Mouse (Mus musculus) embryonic fibroblast, embryonic 13.5 days (primary cell): ENCODE data around the gene Robo1. TPM values are rescaled to one million over a fixed set of nuclear protein-coding genes. Genes with fewer than 3 reads are reported as not detected.

Experiments
- H3K27ac ChIP-seq: 2 replicates; pipeline ENCODE4 v1.5.1; 2012; ENCODE audit warnings: low read length, control low read depth, inconsistent platforms; ENCODE audit not compliant: insufficient read depth
- H3K4me1 ChIP-seq: 2 replicates; pipeline ENCODE4 v1.6.1; 2011; ENCODE audit warnings: low read length; ENCODE audit not compliant: control insufficient read depth, insufficient read depth
- H3K4me3 ChIP-seq: 2 replicates; pipeline ENCODE4 v1.5.1; 2011; ENCODE audit warnings: mild to moderate bottlenecking, control low read depth, low read length; ENCODE audit not compliant: insufficient read depth
- CTCF ChIP-seq: IDR thresholded peaks from 2 replicates; pipeline ENCODE4 v1.5.1; 2011; ENCODE audit warnings: mild to moderate bottlenecking, control low read depth, low read length, moderate library complexity, borderline replicate concordance; ENCODE audit not compliant: insufficient read depth
- POLR2A ChIP-seq: IDR thresholded peaks from 2 replicates; pipeline ENCODE4 v1.6.1; 2011; ENCODE audit warnings: low read depth, mild to moderate bottlenecking, control low read depth, low read length, moderate library complexity
- polyA plus RNA-seq: library from polyadenylated mRNA; stranded (reverse); fragments of >200 nt; gene quantifications from 2 replicates; pipeline ENCODE4 v1.2.4, GENCODE M21; 2011; ENCODE audit warnings: low read depth; ENCODE audit not compliant: missing spikeins, insufficient read length

The Robo1 gene
- polyA plus RNA-seq, 1 experiment, result 29.7 TPM

DNA sequence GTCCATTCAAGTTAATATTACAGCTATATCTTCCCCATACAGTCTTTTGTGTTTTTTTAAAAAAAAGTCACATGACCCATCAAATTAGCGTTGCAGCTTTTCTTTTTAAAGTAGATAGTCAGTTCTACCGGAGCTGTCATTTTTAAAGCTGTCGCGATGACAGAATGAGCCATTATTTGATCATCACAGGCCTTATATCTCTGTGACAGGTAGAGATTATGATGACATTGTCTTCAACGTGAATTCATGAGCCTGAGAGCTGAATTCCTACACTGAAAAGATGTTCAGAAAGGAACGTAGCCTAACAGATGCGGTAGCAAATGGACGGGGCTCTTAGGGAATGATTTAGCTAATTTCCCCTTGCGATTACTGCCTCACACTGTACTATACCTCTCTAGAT lies 581.3 kb downstream of the Robo1 start:
- no peak for TF ChIP-seq CTCF
- no peak for TF ChIP-seq POLR2A
- H3K27ac ChIP-seq, result no peak overlapping the region
- H3K4me1 ChIP-seq, result no peaks in the 10 kb centered on the region; the same call in 1 of the 2 replicates
- no peak overlapping the region for H3K4me3 ChIP-seq

- Histone ChIP-seq H3K27ac (peak overlapping the region; percentile 34; the same call in 1 of the 2 replicates), H3K4me3 (no peak overlapping the region), H3K4me1 (no peaks in the 10 kb centered on the region)
- no peak for TF ChIP-seq POLR2A
- TF ChIP-seq CTCF, result no peak
Observed at GRCm38 (mm10) chr16:72897125-72897524, 589.0 kb downstream of the Robo1 start.

DNA sequence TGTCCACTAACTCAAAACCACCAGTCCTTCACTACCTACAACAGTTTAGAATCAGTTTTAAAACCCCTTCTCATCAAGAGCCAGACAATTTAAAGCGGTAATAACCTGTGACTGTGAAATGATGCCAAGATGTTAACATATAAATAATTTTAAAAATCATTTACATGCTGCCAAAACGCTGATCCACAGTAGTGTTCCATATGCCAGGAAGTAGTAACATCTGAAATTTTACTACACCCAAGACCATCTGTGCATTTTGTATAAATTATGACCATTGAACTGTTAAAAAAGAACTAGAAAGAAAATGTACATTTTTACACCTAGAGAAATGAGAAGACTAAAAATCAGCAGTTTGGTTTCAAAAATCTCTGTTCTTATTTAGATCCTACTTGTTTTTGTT lies 600.8 kb downstream of the Robo1 start:
- no peak overlapping the region for H3K4me3 ChIP-seq
- no peak for TF ChIP-seq POLR2A
- no peak for TF ChIP-seq CTCF
- H3K4me1 ChIP-seq, result no peaks in the 10 kb centered on the region; the same call in 1 of the 2 replicates
- H3K27ac ChIP-seq, result no peak overlapping the region

- TF ChIP-seq CTCF, result no peak
- no peak for TF ChIP-seq POLR2A
- Histone ChIP-seq H3K4me1 (no peaks in the 10 kb centered on the region; the same call in 1 of the 2 replicates), H3K27ac (no peak overlapping the region), H3K4me3 (no peak overlapping the region)
Observed at GRCm38 (mm10) chr16:72913134-72913533, 605.0 kb downstream of the Robo1 start.

GRCm38 (mm10) chr16:72914068-72914630 lies 606.0 kb downstream of the Robo1 start:
- no peak for TF ChIP-seq POLR2A
- TF ChIP-seq CTCF, result no peak
- Histone ChIP-seq H3K4me3 (no peak overlapping the region), H3K27ac (no peak overlapping the region), H3K4me1 (no peaks in the 10 kb centered on the region; the same call in 1 of the 2 replicates)

DNA sequence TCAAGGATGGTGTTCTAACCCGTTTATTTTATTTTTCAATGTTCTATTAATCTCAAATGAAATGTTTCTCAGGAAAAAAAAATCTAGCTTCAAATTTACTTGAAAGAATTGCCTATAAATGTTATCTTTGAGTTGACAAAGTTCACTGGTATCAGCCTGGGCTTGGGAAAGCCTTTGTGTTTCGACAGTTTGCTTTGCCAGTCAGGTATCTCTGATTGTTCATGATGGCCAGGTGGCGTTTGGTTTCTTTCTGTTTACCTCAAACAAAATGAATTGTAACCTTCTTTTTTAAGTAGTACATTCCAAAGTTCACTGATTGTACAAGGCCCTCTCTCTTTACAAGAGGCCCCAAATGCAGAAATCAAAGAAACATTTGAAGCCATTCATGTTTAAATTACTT lies 611.9 kb downstream of the Robo1 start:
- TF ChIP-seq CTCF (no peak), POLR2A (no peak)
- H3K4me3 ChIP-seq, result no peak overlapping the region
- H3K27ac ChIP-seq, result no peak overlapping the region
- no peaks in the 10 kb centered on the region; the same call in 1 of the 2 replicates for H3K4me1 ChIP-seq

- H3K27ac ChIP-seq, result no peak overlapping the region
- no peak overlapping the region for H3K4me3 ChIP-seq
- H3K4me1 ChIP-seq, result no peaks in the 10 kb centered on the region; the same call in 1 of the 2 replicates
- no peak for TF ChIP-seq CTCF
Observed at GRCm38 (mm10) chr16:72924423-72925224, 616.5 kb downstream of the Robo1 start.

DNA sequence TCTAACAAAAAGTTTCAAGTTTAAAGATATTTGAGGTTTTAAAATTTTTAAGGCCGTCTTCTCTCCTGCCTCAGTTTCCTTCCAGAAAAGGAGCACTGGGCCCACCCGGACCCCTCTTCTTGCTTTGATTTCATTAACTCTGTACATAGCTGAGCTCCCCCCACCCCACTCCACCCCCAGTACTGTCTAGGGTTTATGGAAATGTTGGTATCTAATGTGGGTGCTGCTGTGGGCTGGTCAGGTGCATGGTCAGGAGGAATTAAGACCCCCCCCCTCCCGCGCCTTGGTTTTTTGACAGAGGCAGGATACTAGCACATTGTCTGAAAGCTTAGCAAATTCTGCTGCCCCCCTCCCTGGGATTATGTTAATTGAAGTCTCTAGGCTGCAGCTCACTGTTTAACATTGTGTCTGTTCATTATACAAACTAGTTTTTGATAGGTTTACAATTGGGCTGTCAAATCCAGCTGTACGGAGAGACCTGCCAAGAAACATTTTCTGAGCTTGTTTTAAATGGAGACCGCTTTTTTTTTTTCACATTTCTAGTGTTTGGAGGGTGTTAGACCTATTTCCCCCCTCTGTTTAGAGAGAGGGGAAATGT lies 620.5 kb downstream of the Robo1 start:
- no peak overlapping the region for H3K4me3 ChIP-seq
- no peak for TF ChIP-seq POLR2A
- no peaks in the 10 kb centered on the region; the same call in 1 of the 2 replicates for H3K4me1 ChIP-seq
- H3K27ac ChIP-seq, result no peak overlapping the region

DNA sequence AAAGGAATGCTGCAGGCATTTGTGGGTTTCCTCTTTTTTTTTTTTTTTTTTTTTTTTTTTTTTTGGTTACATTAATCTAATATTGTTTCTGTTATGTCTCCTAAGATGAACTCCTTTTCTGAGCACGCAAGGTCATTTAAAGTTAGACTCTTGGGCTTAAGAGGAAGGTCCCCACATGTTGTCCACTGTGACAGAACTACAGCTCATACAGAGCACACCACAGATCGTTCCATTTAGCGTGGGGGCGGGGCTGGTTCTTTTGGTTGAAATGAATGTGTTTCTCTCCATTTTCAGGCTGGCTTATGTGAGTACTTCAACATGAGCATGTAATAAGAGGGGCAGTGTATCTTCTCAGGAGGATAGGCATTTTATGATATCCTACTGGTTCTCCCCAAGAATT lies 622.8 kb downstream of the Robo1 start:
- H3K27ac ChIP-seq, result no peak overlapping the region
- H3K4me1 ChIP-seq, result no peaks in the 10 kb centered on the region
- no peak overlapping the region for H3K4me3 ChIP-seq
- no peak for TF ChIP-seq POLR2A
- TF ChIP-seq CTCF, result no peak

DNA sequence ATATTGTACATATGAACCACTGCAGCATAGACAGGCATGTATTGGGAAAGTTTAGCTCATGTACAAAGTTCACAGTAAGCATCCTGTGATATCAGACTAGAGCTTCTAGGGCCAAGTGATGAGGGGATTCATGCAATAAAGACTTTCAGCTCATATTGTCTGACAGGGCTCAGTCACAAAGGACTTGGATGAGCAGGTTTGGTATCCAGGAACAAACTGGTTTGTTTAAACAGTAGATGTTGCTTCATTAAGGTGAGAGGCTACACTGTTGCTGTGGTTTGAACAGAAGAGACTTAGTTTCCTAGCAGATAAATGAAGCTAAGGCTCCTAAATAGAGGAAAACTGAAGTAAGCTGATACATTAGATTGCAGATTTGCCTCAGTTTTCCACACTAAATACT lies 626.8 kb downstream of the Robo1 start:
- no peak overlapping the region for H3K4me3 ChIP-seq
- H3K4me1 ChIP-seq, result no peaks in the 10 kb centered on the region
- no peak overlapping the region for H3K27ac ChIP-seq
- TF ChIP-seq CTCF (no peak), POLR2A (no peak)
